Mouse (Mus musculus): Measurements from ENCODE around the gene Ebf1. TPM values are rescaled to one million over a fixed set of nuclear protein-coding genes. Genes with fewer than 3 reads are reported as not detected.

The Ebf1 gene
- polyA plus RNA-seq, 1 experiment from 2014 or later = 13.3 TPM

- WGBS = 75% methylated on average over 10 of the region's 10 CpGs
- Histone ChIP-seq H3K27me3 (ENCODE audit: control insufficient read depth, insufficient read depth, low read length) (no peaks in the 10 kb centered on the region), H3K36me3 (ENCODE audit: control insufficient read depth, insufficient read depth, low read length) (no peaks in the 10 kb centered on the region), H3K4me3 (ENCODE audit: low read depth, low read length) (no peak overlapping the region), H3K27ac (ENCODE audit: low read length) (no peak overlapping the region), H3K4me1 (ENCODE audit: control insufficient read depth, insufficient read depth, low read length) (no peaks in the 10 kb centered on the region), H3K9me3 (ENCODE audit: control insufficient read depth, low read depth, low read length) (no peaks in the 10 kb centered on the region), H3K4me2 (replicated peaks; ENCODE audit: low read depth, low read length) (no peak overlapping the region), H3K9ac (replicated peaks; ENCODE audit: low read depth, low read length) (no peak overlapping the region)
- ATAC-seq (ENCODE audit: insufficient number of reproducible peaks, insufficient read depth, low FRiP score, low read depth) = no peak
These were observed 306.9 kb downstream of the Ebf1 start for GRCm38 (mm10) chr11:44923868-44924508.

DNA sequence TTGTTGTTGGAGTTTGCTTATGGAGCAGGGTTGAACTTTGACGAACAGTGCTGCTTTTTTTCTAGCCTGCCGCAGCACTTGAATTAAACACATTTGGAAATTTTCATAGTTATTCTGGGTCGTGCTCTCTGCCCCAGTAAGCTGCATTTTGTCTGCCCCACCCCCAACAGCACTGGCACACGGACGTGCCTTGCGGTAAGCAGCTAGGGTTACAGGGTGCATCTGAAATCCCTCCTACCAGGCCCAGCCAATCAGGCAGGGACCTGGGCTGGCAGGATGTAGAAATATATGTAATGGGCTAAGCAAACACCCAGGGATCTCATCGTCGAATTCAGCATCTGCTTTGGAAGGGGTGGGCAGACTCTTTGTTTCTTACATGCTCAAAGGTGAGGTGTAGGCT is 307.8 kb downstream of the Ebf1 start:
- Histone ChIP-seq H3K27ac (ENCODE audit: low read length) (no peak overlapping the region), H3K4me1 (ENCODE audit: control insufficient read depth, insufficient read depth, low read length) (no peaks in the 10 kb centered on the region), H3K4me3 (ENCODE audit: low read depth, low read length) (no peak overlapping the region), H3K36me3 (ENCODE audit: control insufficient read depth, insufficient read depth, low read length) (no peaks in the 10 kb centered on the region), H3K4me2 (replicated peaks; ENCODE audit: low read depth, low read length) (no peak overlapping the region), H3K9me3 (ENCODE audit: control insufficient read depth, low read depth, low read length) (no peaks in the 10 kb centered on the region), H3K9ac (replicated peaks; ENCODE audit: low read depth, low read length) (no peak overlapping the region), H3K27me3 (ENCODE audit: control insufficient read depth, insufficient read depth, low read length) (no peaks in the 10 kb centered on the region)
- WGBS = 30% methylated on average over 8 of the region's 8 CpGs
- ATAC-seq (ENCODE audit: insufficient number of reproducible peaks, insufficient read depth, low FRiP score, low read depth) = no peak

GRCm38 (mm10) chr11:44925806-44926525 is 308.8 kb downstream of the Ebf1 start:
- no peak overlapping the region for H3K4me2 ChIP-seq (replicated peaks; ENCODE audit: low read depth, low read length)
- no peak for ATAC-seq (ENCODE audit: insufficient number of reproducible peaks, insufficient read depth, low FRiP score, low read depth)
- 90% methylated on average over 12 of the region's 12 CpGs for WGBS
- no peak overlapping the region for H3K4me3 ChIP-seq (ENCODE audit: low read depth, low read length)
- H3K9me3 ChIP-seq (ENCODE audit: control insufficient read depth, low read depth, low read length) = no peaks in the 10 kb centered on the region
- H3K27ac ChIP-seq (ENCODE audit: low read length) = no peak overlapping the region
- no peak overlapping the region for H3K9ac ChIP-seq (replicated peaks; ENCODE audit: low read depth, low read length)
- H3K36me3 ChIP-seq (ENCODE audit: control insufficient read depth, insufficient read depth, low read length) = no peaks in the 10 kb centered on the region
- H3K4me1 ChIP-seq (ENCODE audit: control insufficient read depth, insufficient read depth, low read length) = no peaks in the 10 kb centered on the region
- no peaks in the 10 kb centered on the region for H3K27me3 ChIP-seq (ENCODE audit: control insufficient read depth, insufficient read depth, low read length)

GRCm38 (mm10) chr11:44928403-44928802 is 311.3 kb downstream of the Ebf1 start:
- Histone ChIP-seq H3K4me2 (replicated peaks; ENCODE audit: low read depth, low read length) (no peak overlapping the region), H3K27ac (ENCODE audit: low read length) (no peak overlapping the region), H3K36me3 (ENCODE audit: control insufficient read depth, insufficient read depth, low read length) (no peaks in the 10 kb centered on the region), H3K27me3 (ENCODE audit: control insufficient read depth, insufficient read depth, low read length) (no peaks in the 10 kb centered on the region), H3K9ac (replicated peaks; ENCODE audit: low read depth, low read length) (no peak overlapping the region), H3K9me3 (ENCODE audit: control insufficient read depth, low read depth, low read length) (no peaks in the 10 kb centered on the region), H3K4me3 (ENCODE audit: low read depth, low read length) (no peak overlapping the region), H3K4me1 (ENCODE audit: control insufficient read depth, insufficient read depth, low read length) (no peaks in the 10 kb centered on the region)
- ATAC-seq (ENCODE audit: insufficient number of reproducible peaks, insufficient read depth, low FRiP score, low read depth) = no peak
- 89% methylated on average over 6 of the region's 6 CpGs for WGBS

GRCm38 (mm10) chr11:44932942-44933483 is 315.9 kb downstream of the Ebf1 start:
- Histone ChIP-seq H3K4me3 (ENCODE audit: low read depth, low read length) (no peak overlapping the region), H3K4me1 (ENCODE audit: control insufficient read depth, insufficient read depth, low read length) (no peaks in the 10 kb centered on the region), H3K36me3 (ENCODE audit: control insufficient read depth, insufficient read depth, low read length) (no peaks in the 10 kb centered on the region), H3K27ac (ENCODE audit: low read length) (no peak overlapping the region), H3K4me2 (replicated peaks; ENCODE audit: low read depth, low read length) (no peak overlapping the region), H3K27me3 (ENCODE audit: control insufficient read depth, insufficient read depth, low read length) (no peaks in the 10 kb centered on the region), H3K9ac (replicated peaks; ENCODE audit: low read depth, low read length) (no peak overlapping the region), H3K9me3 (ENCODE audit: control insufficient read depth, low read depth, low read length) (no peaks in the 10 kb centered on the region)
- WGBS = 54% methylated on average over 6 of the region's 6 CpGs
- ATAC-seq (ENCODE audit: insufficient number of reproducible peaks, insufficient read depth, low FRiP score, low read depth) = no peak

GRCm38 (mm10) chr11:44943781-44944180 is 326.7 kb downstream of the Ebf1 start:
- Histone ChIP-seq H3K36me3 (ENCODE audit: control insufficient read depth, insufficient read depth, low read length) (no peaks in the 10 kb centered on the region), H3K4me2 (replicated peaks; ENCODE audit: low read depth, low read length) (no peak overlapping the region), H3K4me1 (ENCODE audit: control insufficient read depth, insufficient read depth, low read length) (0 out of 2 replicates have a peak, but pooled peaks cover 4% of the 10 kb centered on the region), H3K27ac (ENCODE audit: low read length) (no peak overlapping the region), H3K4me3 (ENCODE audit: low read depth, low read length) (no peak overlapping the region), H3K27me3 (ENCODE audit: control insufficient read depth, insufficient read depth, low read length) (no peaks in the 10 kb centered on the region), H3K9me3 (ENCODE audit: control insufficient read depth, low read depth, low read length) (no peaks in the 10 kb centered on the region), H3K9ac (replicated peaks; ENCODE audit: low read depth, low read length) (no peak overlapping the region)
- no peak for ATAC-seq (ENCODE audit: insufficient number of reproducible peaks, insufficient read depth, low FRiP score, low read depth)
- 75% methylated on average over 4 of the region's 4 CpGs for WGBS

DNA sequence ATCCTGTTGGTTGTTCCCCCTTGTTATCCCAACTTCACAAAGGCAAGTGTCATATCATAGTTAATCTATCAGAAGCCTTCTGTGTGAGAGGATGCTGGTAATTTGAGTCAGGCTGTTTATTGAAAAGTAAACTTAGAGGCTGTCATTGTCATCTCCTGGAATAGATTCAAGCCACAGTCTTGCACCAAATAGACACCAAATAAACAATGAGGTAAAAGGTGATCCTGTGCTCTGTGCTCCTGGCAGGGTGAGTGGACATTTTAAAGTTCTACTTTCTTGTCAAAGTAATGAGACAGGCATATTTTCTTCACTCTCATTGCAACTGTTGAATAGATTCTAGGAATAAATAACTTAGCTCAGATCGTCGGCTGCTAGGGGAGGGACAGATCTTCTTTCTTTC is 327.3 kb downstream of the Ebf1 start:
- WGBS = 56% methylated on average over 2 of the region's 2 CpGs
- Histone ChIP-seq H3K36me3 (ENCODE audit: control insufficient read depth, insufficient read depth, low read length) (no peaks in the 10 kb centered on the region), H3K9me3 (ENCODE audit: control insufficient read depth, low read depth, low read length) (no peaks in the 10 kb centered on the region), H3K4me3 (ENCODE audit: low read depth, low read length) (no peak overlapping the region), H3K4me2 (replicated peaks; ENCODE audit: low read depth, low read length) (no peak overlapping the region), H3K9ac (replicated peaks; ENCODE audit: low read depth, low read length) (no peak overlapping the region), H3K4me1 (ENCODE audit: control insufficient read depth, insufficient read depth, low read length) (0 out of 2 replicates have a peak, but pooled peaks cover 4% of the 10 kb centered on the region), H3K27ac (ENCODE audit: low read length) (no peak overlapping the region), H3K27me3 (ENCODE audit: control insufficient read depth, insufficient read depth, low read length) (no peaks in the 10 kb centered on the region)
- no peak for ATAC-seq (ENCODE audit: insufficient number of reproducible peaks, insufficient read depth, low FRiP score, low read depth)

DNA sequence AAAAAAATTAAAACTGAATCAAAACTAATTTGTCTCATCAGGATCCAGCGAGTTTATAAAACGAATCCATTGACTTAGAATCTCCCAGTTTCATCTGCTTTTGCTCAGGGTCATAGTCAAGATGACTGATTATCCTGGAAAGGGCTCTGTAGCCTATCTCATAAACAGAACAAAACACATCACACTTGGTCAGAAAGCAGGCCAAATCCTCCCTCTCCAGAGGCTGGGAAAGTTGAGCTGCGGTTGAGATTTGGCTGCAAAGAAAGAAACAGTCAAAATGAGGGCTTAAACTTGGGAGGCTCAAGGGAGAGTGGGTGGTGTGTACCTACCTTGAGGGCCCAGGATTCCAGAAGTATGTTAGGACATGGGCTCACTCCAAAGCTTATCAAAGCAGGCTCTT is 329.5 kb downstream of the Ebf1 start:
- H3K36me3 ChIP-seq (ENCODE audit: control insufficient read depth, insufficient read depth, low read length) = no peaks in the 10 kb centered on the region
- 0 out of 2 replicates have a peak, but pooled peaks cover 4% of the 10 kb centered on the region for H3K4me1 ChIP-seq (ENCODE audit: control insufficient read depth, insufficient read depth, low read length)
- H3K9ac ChIP-seq (replicated peaks; ENCODE audit: low read depth, low read length) = no peak overlapping the region
- no peak for ATAC-seq (ENCODE audit: insufficient number of reproducible peaks, insufficient read depth, low FRiP score, low read depth)
- WGBS = 34% methylated on average over 3 of the region's 3 CpGs
- H3K9me3 ChIP-seq (ENCODE audit: control insufficient read depth, low read depth, low read length) = no peaks in the 10 kb centered on the region
- no peaks in the 10 kb centered on the region for H3K27me3 ChIP-seq (ENCODE audit: control insufficient read depth, insufficient read depth, low read length)
- H3K27ac ChIP-seq (ENCODE audit: low read length) = no peak overlapping the region
- no peak overlapping the region for H3K4me3 ChIP-seq (ENCODE audit: low read depth, low read length)
- no peak overlapping the region for H3K4me2 ChIP-seq (replicated peaks; ENCODE audit: low read depth, low read length)
